Mouse (Mus musculus) myocyte (in vitro differentiated cells): ENCODE data around the gene Sdk1. TPM values are rescaled to one million over a fixed set of nuclear protein-coding genes. Genes with fewer than 3 reads are reported as not detected.

Experiments used
- H3K27me3 ChIP-seq: one replicate; pipeline ENCODE4 v1.6.1; 2011; ENCODE audit not compliant: control insufficient read depth, insufficient read depth, insufficient read length
- H3K36me3 ChIP-seq: one replicate; pipeline ENCODE4 v1.6.1; 2011; ENCODE audit not compliant: control insufficient read depth, insufficient read depth
- H3K4me2 ChIP-seq: one replicate; pipeline ENCODE4 v1.6.1; 2011; ENCODE audit warnings: low read depth, control low read depth
- H3K4me3 ChIP-seq: one replicate; pipeline ENCODE4 v1.5.1; 2011; ENCODE audit warnings: mild to moderate bottlenecking, control low read depth, moderate library complexity
- H3K79me2 ChIP-seq: one replicate; pipeline ENCODE4 v1.6.1; 2011; ENCODE audit not compliant: control insufficient read depth, insufficient read depth
- H3ac ChIP-seq: one replicate; pipeline ENCODE4 v1.6.1; 2011; ENCODE audit not compliant: control insufficient read depth, insufficient read length
- CEBPB ChIP-seq: IDR thresholded peaks from 2 replicates; pipeline ENCODE4 v1.6.1; 2011; ENCODE audit warnings: mild to moderate bottlenecking, moderate library complexity; ENCODE audit not compliant: poor library complexity, insufficient read depth, severe bottlenecking
- E2F4 ChIP-seq: IDR thresholded peaks from one replicate; pipeline ENCODE4 v1.6.1; 2011; ENCODE audit warnings: mild to moderate bottlenecking, control low read depth, moderate library complexity; ENCODE audit not compliant: insufficient read depth
- MAX ChIP-seq: IDR thresholded peaks from one replicate; pipeline ENCODE4 v1.6.1; 2011; ENCODE audit warnings: low read depth, mild to moderate bottlenecking, control low read depth
- MYOD1 ChIP-seq, 3 experiments: IDR thresholded peaks; one replicate each; pipeline ENCODE4 v1.6.1; 2011; ENCODE audit warnings: control low read depth in 2 of 3, low read depth in 2 of 3, mild to moderate bottlenecking in 2 of 3, moderate library complexity in 1 of 3; ENCODE audit not compliant: insufficient read length in 2 of 3, control insufficient read depth in 1 of 3
- MYOG ChIP-seq, 3 experiments: IDR thresholded peaks; one replicate each; pipeline ENCODE4 v1.6.1; 2011; ENCODE audit warnings: control low read depth in 2 of 3, low read depth in 2 of 3, mild to moderate bottlenecking in 2 of 3; ENCODE audit not compliant: insufficient read length in 2 of 3, control insufficient read depth in 1 of 3, insufficient read depth in 1 of 3
- POLR2A ChIP-seq: IDR thresholded peaks from one replicate; pipeline ENCODE4 v1.6.1; 2011; ENCODE audit warnings: low read depth, mild to moderate bottlenecking, control low read depth, moderate library complexity; ENCODE audit not compliant: insufficient read length
- POLR2AphosphoS2 ChIP-seq: IDR thresholded peaks from one replicate; pipeline ENCODE4 v1.6.1; 2011; ENCODE audit warnings: low read depth, control low read depth; ENCODE audit not compliant: insufficient read length
- REST ChIP-seq: IDR thresholded peaks from one replicate; pipeline ENCODE4 v1.6.1; 2011; ENCODE audit warnings: mild to moderate bottlenecking, control low read depth, moderate library complexity; ENCODE audit not compliant: insufficient read depth, insufficient read length
- SRF ChIP-seq: IDR thresholded peaks from one replicate; pipeline ENCODE4 v1.6.1; 2011; ENCODE audit warnings: low read depth; ENCODE audit not compliant: control insufficient read depth, insufficient read length
- TCF12 ChIP-seq: IDR thresholded peaks from one replicate; pipeline ENCODE4 v1.6.1; 2011; ENCODE audit warnings: mild to moderate bottlenecking, control low read depth; ENCODE audit not compliant: poor library complexity, insufficient read depth, severe bottlenecking
- TCF3 ChIP-seq: IDR thresholded peaks from one replicate; pipeline ENCODE4 v1.6.1; 2011; ENCODE audit warnings: low read depth, control low read depth; ENCODE audit not compliant: insufficient read length
- USF1 ChIP-seq: IDR thresholded peaks from one replicate; pipeline ENCODE4 v1.6.1; 2011; ENCODE audit warnings: low read depth, mild to moderate bottlenecking, control low read depth, moderate library complexity
- polyA plus RNA-seq: library from polyadenylated mRNA; unstranded; fragments of >200 nt; fragmentation: generic; extraction: Trizol; gene quantifications from one replicate; pipeline ENCODE4 v1.2.1, GENCODE M21; 2012; ENCODE audit warnings: missing spikeins

Sdk1 gene
- polyA plus RNA-seq, 1 experiment: 1.6 TPM

GRCm38 (mm10) chr5:142209911-142210310 lies 968.6 kb downstream of the Sdk1 start:
- Histone ChIP-seq H3K4me2 (no peak overlapping the region), H3ac (no peak overlapping the region), H3K36me3 (no peaks in the 10 kb centered on the region), H3K27me3 (no peaks in the 10 kb centered on the region), H3K79me2 (no peaks in the 10 kb centered on the region), H3K4me3 (no peak overlapping the region)
- TF ChIP-seq POLR2AphosphoS2 (no peak), MYOG (IDR thresholded peaks at IDR 0.05; ENCODE audit: control insufficient read depth in 1 of 3, insufficient read depth in 1 of 3, insufficient read length in 2 of 3, low read depth in 2 of 3) (no peak)

GRCm38 (mm10) chr5:142212252-142212651 lies 971.0 kb downstream of the Sdk1 start:
- no peak overlapping the region for H3ac ChIP-seq
- H3K79me2 ChIP-seq: no peaks in the 10 kb centered on the region

GRCm38 (mm10) chr5:142215981-142216380 lies 974.7 kb downstream of the Sdk1 start:
- no peaks in the 10 kb centered on the region for H3K79me2 ChIP-seq
- H3K4me3 ChIP-seq: no peak overlapping the region
- H3K36me3 ChIP-seq: no peaks in the 10 kb centered on the region
- no peaks in the 10 kb centered on the region for H3K27me3 ChIP-seq
- TF ChIP-seq USF1 (no peak), REST (no peak), CEBPB (no peak), E2F4 (no peak), POLR2AphosphoS2 (no peak), SRF (no peak), TCF12 (no peak), MAX (no peak), MYOG (IDR thresholded peaks at IDR 0.05; ENCODE audit: control insufficient read depth in 1 of 3, insufficient read depth in 1 of 3, insufficient read length in 2 of 3, low read depth in 2 of 3) (no peak), MYOD1 (IDR thresholded peaks at IDR 0.05; ENCODE audit: control insufficient read depth in 1 of 3, insufficient read length in 2 of 3, low read depth in 2 of 3) (no peak)
- H3ac ChIP-seq: no peak overlapping the region
- H3K4me2 ChIP-seq: no peak overlapping the region

More at GRCm38 (mm10) chr5:142212252-142212651, 971.0 kb downstream of the Sdk1 start:
- no peak overlapping the region for H3K4me2 ChIP-seq
- H3K36me3 ChIP-seq: no peaks in the 10 kb centered on the region
- no peak for TF ChIP-seq REST
- TF ChIP-seq USF1: no peak
- no peak for TF ChIP-seq TCF12
- TF ChIP-seq MYOD1 (IDR thresholded peaks at IDR 0.05; ENCODE audit: control insufficient read depth in 1 of 3, insufficient read length in 2 of 3, low read depth in 2 of 3): no peak
- no peak for TF ChIP-seq POLR2A
- TF ChIP-seq TCF3: no peak
- TF ChIP-seq MYOG (IDR thresholded peaks at IDR 0.05; ENCODE audit: control insufficient read depth in 1 of 3, insufficient read depth in 1 of 3, insufficient read length in 2 of 3, low read depth in 2 of 3): no peak
- TF ChIP-seq MAX: no peak
- no peaks in the 10 kb centered on the region for H3K27me3 ChIP-seq
- H3K4me3 ChIP-seq: no peak overlapping the region

GRCm38 (mm10) chr5:142220851-142221503 lies 979.7 kb downstream of the Sdk1 start:
- H3K27me3 ChIP-seq: no peaks in the 10 kb centered on the region
- no peak overlapping the region for H3K4me2 ChIP-seq
- H3ac ChIP-seq: no peak overlapping the region
- no peaks in the 10 kb centered on the region for H3K79me2 ChIP-seq
- no peak for TF ChIP-seq POLR2AphosphoS2
- no peaks in the 10 kb centered on the region for H3K36me3 ChIP-seq
- no peak overlapping the region for H3K4me3 ChIP-seq

- no peak for TF ChIP-seq SRF
- TF ChIP-seq TCF3: no peak
- no peak for TF ChIP-seq E2F4
- Histone ChIP-seq H3K4me3 (no peak overlapping the region), H3K79me2 (no peaks in the 10 kb centered on the region), H3K4me2 (no peak overlapping the region), H3K27me3 (no peaks in the 10 kb centered on the region), H3K36me3 (no peaks in the 10 kb centered on the region), H3ac (no peak overlapping the region)
Measured at GRCm38 (mm10) chr5:142228957-142229810, 987.9 kb downstream of the Sdk1 start.
